Mouse (Mus musculus): ENCODE measurements around the gene C130050O18Rik.

Gene C130050O18Rik

GRCm38 (mm10) chr5:139455166-139455565 lies 50.1 kb downstream of the C130050O18Rik start:
- DNase-seq (ENCODE audit: low read depth, low spot score), result no peak

GRCm38 (mm10) chr5:139457241-139457640 lies 52.2 kb downstream of the C130050O18Rik start:
- no peak for DNase-seq (ENCODE audit: low read depth, low spot score)

DNA sequence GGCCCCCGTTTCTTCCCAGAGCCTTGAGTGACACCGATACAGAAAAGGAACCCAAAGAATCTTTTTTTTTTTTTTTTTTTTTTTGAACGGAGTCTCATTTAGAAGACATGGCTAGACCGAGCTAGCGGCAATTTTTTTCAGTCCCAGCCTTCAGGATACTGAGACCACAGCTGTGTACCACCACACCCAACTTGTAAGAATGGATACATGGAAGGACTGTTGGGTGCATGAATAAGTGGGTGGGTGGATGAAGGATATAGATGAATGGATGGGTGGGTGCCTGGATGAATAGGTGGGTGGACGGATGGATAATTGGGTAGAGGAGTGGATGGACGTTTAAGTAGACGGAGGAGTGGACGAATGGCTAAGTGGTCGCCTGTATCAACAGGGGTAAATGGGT lies 54.9 kb downstream of the C130050O18Rik start:
- DNase-seq (ENCODE audit: low read depth, low spot score), result no peak

GRCm38 (mm10) chr5:139460384-139461067 lies 55.4 kb downstream of the C130050O18Rik start, which contains the start of gene 3110082I17Rik:
3110082I17Rik (minus strand) TSS chr5:139460527.
- DNase-seq (ENCODE audit: low read depth, low spot score), result peak; percentile 96

DNA sequence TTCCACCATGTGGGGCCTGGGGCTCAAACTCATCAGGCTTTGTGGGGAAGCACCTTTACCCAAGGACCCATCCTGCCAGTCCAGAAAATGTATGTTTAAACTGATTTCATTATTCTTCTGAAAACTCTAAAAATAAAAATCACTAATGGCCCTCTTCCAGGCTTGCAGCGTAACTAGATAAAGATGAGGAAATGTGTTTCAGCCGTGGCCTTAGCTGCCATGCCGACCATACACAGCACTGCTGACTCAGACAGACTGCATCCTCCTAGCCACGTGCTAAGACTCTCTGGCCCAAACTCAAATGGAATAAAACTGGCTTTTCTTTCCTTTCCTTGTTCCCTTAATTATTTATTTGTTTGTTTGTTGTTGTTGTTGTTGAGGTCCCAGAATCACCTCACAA lies 59.8 kb downstream of the C130050O18Rik start:
- DNase-seq (ENCODE audit: low read depth, low spot score), result no peak
